Mouse (Mus musculus) testis, adult 2 months (tissue): ENCODE results near the gene Polr2c. TPM values are rescaled to one million over a fixed set of nuclear protein-coding genes. Genes with fewer than 3 reads are reported as not detected.

Experiments
- H3K27ac ChIP-seq: fragments of 200-500 bp; 2 replicates; pipeline ENCODE4 v1.5.1; 2012; ENCODE audit warnings: low read depth, low read length; ENCODE audit not compliant: control insufficient read depth, insufficient read depth
- H3K27me3 ChIP-seq: fragments of 200-500 bp; 2 replicates; pipeline ENCODE4 v1.6.1; 2012; ENCODE audit warnings: mild to moderate bottlenecking, low read length, moderate library complexity; ENCODE audit not compliant: control insufficient read depth, insufficient read depth
- H3K36me3 ChIP-seq: fragments of 200-500 bp; 2 replicates; pipeline ENCODE4 v1.6.1; 2012; ENCODE audit warnings: mild to moderate bottlenecking, low read length; ENCODE audit not compliant: control insufficient read depth, insufficient read depth
- H3K4me1 ChIP-seq: fragments of 200-500 bp; 2 replicates; pipeline ENCODE4 v1.6.1; 2012; ENCODE audit warnings: low read length; ENCODE audit not compliant: control insufficient read depth, insufficient read depth
- H3K4me3 ChIP-seq: fragments of 200-500 bp; 2 replicates; pipeline ENCODE4 v1.5.1; 2012; ENCODE audit warnings: low read depth, mild to moderate bottlenecking, low read length, moderate library complexity, mixed read lengths; ENCODE audit not compliant: control insufficient read depth
- CTCF ChIP-seq: fragments of 200-500 bp; IDR thresholded peaks from 2 replicates; pipeline ENCODE4 v1.5.1; 2012; ENCODE audit warnings: low read depth, mild to moderate bottlenecking, inconsistent platforms, low read length, moderate library complexity; ENCODE audit not compliant: control insufficient read depth, insufficient read depth, insufficient replicate concordance
- POLR2A ChIP-seq: fragments of 200-500 bp; IDR thresholded peaks from 2 replicates; pipeline ENCODE4 v1.6.1; 2012; ENCODE audit warnings: low read depth, mild to moderate bottlenecking, inconsistent platforms, low read length, moderate library complexity; ENCODE audit not compliant: control insufficient read depth
- polyA plus RNA-seq: library from polyadenylated mRNA; depleted of rRNA; stranded (reverse); fragments of >200 nt; gene quantifications from 2 replicates; pipeline ENCODE4 v1.2.3, GENCODE M21; 2012

Polr2c gene
- polyA plus RNA-seq, 1 experiment = 58.9 TPM

DNA sequence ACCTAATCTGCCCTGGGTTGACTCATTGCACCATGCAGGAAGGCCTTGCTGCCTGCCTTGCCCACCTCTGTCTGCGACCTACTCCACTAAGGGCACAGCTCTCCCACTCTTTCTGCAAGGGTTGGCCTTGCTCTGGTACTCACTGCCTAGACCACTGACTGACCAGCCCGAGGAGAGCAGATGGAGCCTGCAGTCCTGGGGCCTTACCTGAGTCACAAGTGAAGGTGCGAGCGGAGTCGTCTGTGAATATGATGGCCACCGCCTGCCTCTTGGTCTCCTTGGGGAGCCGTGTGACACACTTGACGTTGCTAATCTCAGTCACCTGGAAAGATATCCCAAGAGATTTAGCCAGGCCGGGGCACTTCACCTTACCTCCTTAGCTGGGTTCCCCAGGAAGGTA, 9.7 kb downstream of the Polr2c start:
- Histone ChIP-seq H3K27ac (no peak overlapping the region), H3K36me3 (no peaks in the 10 kb centered on the region), H3K4me3 (no peak overlapping the region), H3K27me3 (no peaks in the 10 kb centered on the region), H3K4me1 (no peaks in the 10 kb centered on the region)
- no peak for TF ChIP-seq CTCF
- TF ChIP-seq POLR2A = no peak

DNA sequence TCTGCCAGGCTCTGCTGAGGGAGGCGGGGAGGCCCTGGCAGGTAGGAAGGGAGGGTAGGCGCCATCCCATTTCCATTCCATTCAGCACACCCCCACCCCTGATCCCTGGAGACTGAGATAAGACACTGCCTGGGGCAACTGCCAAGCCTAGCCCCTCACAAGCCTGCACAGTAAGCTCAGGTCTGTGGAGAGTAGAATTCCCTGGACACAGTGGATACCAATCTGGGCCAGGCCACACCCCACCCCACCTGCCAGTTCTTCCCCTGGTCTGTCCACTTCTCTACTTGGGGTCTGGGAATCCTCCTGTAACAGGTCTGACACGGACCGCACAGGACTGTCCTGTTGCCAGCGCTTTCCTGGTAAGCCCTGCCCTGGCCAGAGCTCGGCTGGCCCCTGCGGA, 11.9 kb downstream of the Polr2c start:
- Histone ChIP-seq H3K27me3 (no peaks in the 10 kb centered on the region), H3K27ac (no peak overlapping the region), H3K4me3 (no peak overlapping the region), H3K4me1 (peaks cover 2% of the 10 kb centered on the region; the same call in 1 of the 2 replicates), H3K36me3 (no peaks in the 10 kb centered on the region)
- TF ChIP-seq CTCF = no peak
- TF ChIP-seq POLR2A = no peak

DNA sequence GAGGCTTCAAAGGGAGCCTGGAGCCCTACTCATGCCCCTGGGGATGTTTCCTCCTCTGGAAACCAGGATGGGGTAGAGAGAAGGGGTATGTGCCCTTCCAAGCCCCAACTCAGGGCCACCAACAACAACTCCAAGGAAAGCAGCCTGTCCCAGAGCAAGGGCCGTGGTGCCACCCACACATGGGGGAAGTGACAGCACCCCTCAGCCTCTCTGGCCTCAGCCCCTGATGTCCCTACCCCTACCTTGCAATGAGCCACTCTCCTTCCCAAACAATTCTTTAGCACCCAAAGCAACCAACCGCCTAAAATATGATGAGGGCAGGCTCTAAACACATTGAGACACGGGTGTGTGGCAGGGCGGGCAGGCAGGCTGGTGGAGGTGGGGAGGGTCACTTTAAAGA, 12.8 kb downstream of the Polr2c start:
- no peak overlapping the region for H3K27ac ChIP-seq

DNA sequence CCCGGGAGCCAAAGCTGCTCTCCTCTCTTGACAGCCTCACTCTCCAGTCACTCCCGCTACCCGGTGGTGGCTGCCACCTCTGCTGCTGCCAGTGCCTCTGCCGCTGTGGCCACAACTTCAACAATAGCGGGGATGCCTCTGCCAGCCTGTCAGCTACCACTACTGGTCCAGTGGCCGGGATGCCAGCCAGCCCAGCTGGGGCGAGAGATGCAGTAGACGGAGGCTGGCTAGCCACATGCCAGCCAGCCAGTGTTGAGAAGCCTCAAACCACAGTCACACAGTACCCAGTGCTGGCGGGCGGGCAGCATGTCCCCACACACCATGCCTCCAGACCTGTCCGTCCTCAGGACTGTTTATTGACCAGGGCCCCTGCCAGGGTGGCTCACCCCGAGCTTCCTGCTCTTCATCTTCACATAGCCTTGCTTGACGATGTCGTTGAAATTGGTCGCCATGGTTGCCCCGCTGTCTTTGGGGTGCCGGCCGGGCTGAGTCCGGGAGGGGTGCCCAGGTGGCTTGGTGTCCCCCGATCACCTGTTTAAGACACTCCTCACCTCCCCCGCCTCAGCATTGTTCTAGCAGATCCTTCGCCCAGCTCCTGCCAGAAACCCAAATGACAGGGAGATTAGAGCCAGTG, 13.3 kb downstream of the Polr2c start:
- Histone ChIP-seq H3K27ac (no peak overlapping the region), H3K36me3 (no peaks in the 10 kb centered on the region), H3K4me1 (peaks cover 11% of the 10 kb centered on the region), H3K4me3 (no peak overlapping the region), H3K27me3 (no peaks in the 10 kb centered on the region)
- TF ChIP-seq CTCF (no peak), POLR2A (no peak)

More for the DNA sequence above, 12.8 kb downstream of the Polr2c start:
- Histone ChIP-seq H3K4me1 (peaks cover 5% of the 10 kb centered on the region), H3K36me3 (no peaks in the 10 kb centered on the region), H3K4me3 (no peak overlapping the region), H3K27me3 (no peaks in the 10 kb centered on the region)
- TF ChIP-seq POLR2A (no peak), CTCF (no peak)

DNA sequence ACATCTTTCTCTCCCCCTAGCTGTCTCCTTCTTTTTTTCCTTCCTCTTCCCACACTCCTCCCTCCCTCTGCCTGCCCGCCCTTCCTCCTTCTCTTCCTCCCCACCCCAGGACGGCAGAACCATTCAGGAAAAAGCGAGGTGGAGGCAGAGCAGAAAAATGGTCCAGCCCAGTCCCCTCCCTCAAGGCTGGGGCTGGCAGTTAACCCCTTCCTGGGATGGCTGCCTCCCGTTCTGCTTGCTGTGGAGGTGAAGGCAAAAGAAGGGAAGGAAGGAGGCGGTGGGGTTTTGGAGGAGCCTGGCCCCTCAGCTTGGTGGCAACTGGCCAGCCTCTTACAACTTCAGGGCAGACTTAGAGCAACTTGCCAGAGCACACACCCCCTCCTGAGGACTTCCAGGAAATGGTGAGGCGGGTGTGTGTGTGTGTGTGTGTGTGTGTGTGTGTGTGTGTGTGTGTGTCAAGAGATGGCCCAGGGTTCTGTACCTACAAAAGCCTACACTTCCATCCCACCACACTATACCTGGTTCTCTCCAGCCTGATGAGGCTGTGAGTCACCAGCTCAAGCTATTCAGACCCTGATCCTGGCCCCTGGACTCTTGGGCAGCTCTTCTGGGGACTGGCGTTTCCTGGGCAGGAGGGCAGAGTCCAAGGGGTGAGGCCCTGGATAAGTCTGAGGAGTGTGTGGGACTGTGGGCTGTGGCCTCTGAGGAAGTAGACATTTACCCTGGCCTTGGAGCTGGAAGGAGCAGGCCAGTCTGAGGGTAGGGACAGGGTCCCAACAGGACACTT, 14.1 kb downstream of the Polr2c start:
- TF ChIP-seq CTCF (no peak), POLR2A (no peak)
- Histone ChIP-seq H3K4me1 (peaks cover 13% of the 10 kb centered on the region), H3K4me3 (no peak overlapping the region), H3K27ac (no peak overlapping the region), H3K27me3 (no peaks in the 10 kb centered on the region), H3K36me3 (no peaks in the 10 kb centered on the region)

DNA sequence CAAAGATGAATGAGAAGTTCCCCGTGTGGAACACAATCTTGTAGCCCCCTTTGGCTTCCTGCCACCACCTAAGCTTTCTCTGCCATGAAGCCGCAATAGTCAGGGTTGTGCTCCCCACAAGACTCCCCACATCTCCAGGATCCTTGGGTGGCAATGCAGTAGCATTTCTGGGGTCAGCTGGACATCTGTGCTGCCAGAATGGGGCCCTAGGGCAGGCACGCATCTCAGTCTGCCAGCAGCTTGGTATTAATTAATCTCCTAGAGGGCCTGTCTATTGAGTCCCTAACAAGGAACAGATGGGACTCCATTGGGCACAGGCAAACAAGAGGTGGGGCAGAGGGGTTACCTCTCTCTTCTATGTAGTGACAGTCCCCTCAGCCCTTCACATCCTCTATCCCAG, 14.9 kb downstream of the Polr2c start:
- no peaks in the 10 kb centered on the region for H3K36me3 ChIP-seq
- no peak overlapping the region for H3K27ac ChIP-seq
- no peak for TF ChIP-seq POLR2A
- H3K4me3 ChIP-seq = no peak overlapping the region
- H3K27me3 ChIP-seq = no peaks in the 10 kb centered on the region
- peaks cover 17% of the 10 kb centered on the region for H3K4me1 ChIP-seq

DNA sequence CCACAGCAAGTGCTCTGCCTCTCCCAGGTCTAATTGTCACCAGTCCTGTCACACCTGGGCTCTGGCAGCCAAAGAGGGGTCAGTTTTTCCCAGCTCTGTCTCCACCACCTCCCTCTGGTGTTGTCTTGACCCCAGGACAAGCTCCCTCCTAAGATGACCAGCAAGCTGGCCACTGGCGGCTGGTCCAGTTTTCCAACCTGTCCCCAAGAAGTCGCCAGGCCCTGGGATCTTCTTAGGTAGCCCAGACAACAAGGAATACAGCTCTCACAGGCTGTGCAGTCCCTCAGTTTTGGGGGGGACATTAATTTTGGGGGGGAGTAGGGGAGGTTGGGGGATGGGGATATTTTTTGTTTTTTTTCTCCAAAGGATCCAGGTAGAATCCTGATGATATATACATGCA, 15.3 kb downstream of the Polr2c start:
- Histone ChIP-seq H3K36me3 (no peaks in the 10 kb centered on the region), H3K27ac (no peak overlapping the region), H3K4me1 (peaks cover 17% of the 10 kb centered on the region), H3K4me3 (no peak overlapping the region), H3K27me3 (no peaks in the 10 kb centered on the region)
- TF ChIP-seq POLR2A = no peak
- no peak for TF ChIP-seq CTCF

DNA sequence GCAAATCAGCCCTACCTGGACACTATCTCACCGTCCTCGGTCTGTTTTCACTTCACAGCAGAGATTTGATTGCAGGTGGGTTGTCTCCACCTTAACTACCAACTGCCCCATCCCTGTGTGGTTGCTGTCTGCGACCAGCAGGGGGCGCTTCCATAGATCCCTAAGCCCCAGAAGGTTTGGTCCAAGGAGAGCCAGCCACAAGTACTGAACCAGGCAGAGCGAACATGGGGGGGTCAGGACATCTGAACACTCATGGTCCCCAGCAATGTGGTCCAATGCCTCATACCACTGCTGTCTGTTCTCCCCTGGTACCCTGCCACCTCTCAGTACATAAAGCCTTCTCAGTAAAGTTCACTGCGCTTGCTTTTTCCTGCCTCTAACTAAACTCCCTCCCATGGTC, 17.1 kb downstream of the Polr2c start:
- Histone ChIP-seq H3K27me3 (no peaks in the 10 kb centered on the region), H3K36me3 (no peaks in the 10 kb centered on the region), H3K27ac (no peak overlapping the region), H3K4me3 (no peak overlapping the region), H3K4me1 (peaks cover 17% of the 10 kb centered on the region)
- TF ChIP-seq POLR2A = no peak
- peak; percentile 90 for TF ChIP-seq CTCF
